Mouse (Mus musculus) kidney, adult 2 months (tissue): Measurements from ENCODE around the gene Gpr173. TPM values are rescaled to one million over a fixed set of nuclear protein-coding genes. Genes with fewer than 3 reads are reported as not detected.
"Not testable (repeated sequence)": the region's sequence is repeated elsewhere in the genome, so short reads cannot be mapped to it uniquely, and the experiment has no call there.

Experiments
- DNase-seq: peaks from one replicate; pipeline ENCODE4 v3.0.0; 2021
- H3K27ac ChIP-seq: fragments of 200-500 bp; 2 replicates; pipeline ENCODE4 v1.5.1; 2012; ENCODE audit warnings: low read depth, low read length, control low read depth, inconsistent platforms; ENCODE audit not compliant: insufficient read depth
- H3K27me3 ChIP-seq: fragments of 200-500 bp; replicated peaks from 2 replicates; pipeline ENCODE4 v1.6.1; 2012; ENCODE audit warnings: mild to moderate bottlenecking, moderate library complexity, low read length, inconsistent platforms; ENCODE audit not compliant: control insufficient read depth, insufficient read depth
- H3K36me3 ChIP-seq: fragments of 200-500 bp; 2 replicates; pipeline ENCODE4 v1.6.1; 2012; ENCODE audit warnings: mild to moderate bottlenecking, moderate library complexity, low read length, inconsistent platforms; ENCODE audit not compliant: control insufficient read depth, insufficient read depth
- H3K4me1 ChIP-seq: fragments of 200-500 bp; 2 replicates; pipeline ENCODE4 v1.6.1; 2011; ENCODE audit warnings: low read length; ENCODE audit not compliant: control insufficient read depth, insufficient read depth
- H3K4me3 ChIP-seq: fragments of 200-500 bp; 2 replicates; pipeline ENCODE4 v1.5.1; 2011; ENCODE audit warnings: mild to moderate bottlenecking, low read depth, low read length, control low read depth; ENCODE audit not compliant: insufficient read depth
- CTCF ChIP-seq: fragments of 200-500 bp; conservative IDR thresholded peaks from 2 replicates; pipeline ENCODE4 v1.5.1; 2011; ENCODE audit warnings: low read depth, mild to moderate bottlenecking, control low read depth, low read length, moderate library complexity, mixed read lengths; ENCODE audit not compliant: insufficient read depth, insufficient read length
- POLR2A ChIP-seq: fragments of 200-500 bp; IDR thresholded peaks from one replicate; pipeline ENCODE4 v1.6.1; 2011; ENCODE audit warnings: low read depth, low read length, control low read depth
- WGBS: fragments of 180-500 bp; shearing (Covaris S2); methylation state at CpG from one replicate; pipeline ENCODE4 v1.1.7; 2018; 5-methylcytosine and 5-hydroxymethylcytosine counted together
- polyA plus RNA-seq: library from polyadenylated mRNA; depleted of rRNA; stranded (reverse); fragments of >200 nt; gene quantifications from 2 replicates; pipeline ENCODE4 v1.2.3, GENCODE M21; 2012

Gpr173 gene
- polyA plus RNA-seq, 1 experiment, result 2.2 TPM

DNA sequence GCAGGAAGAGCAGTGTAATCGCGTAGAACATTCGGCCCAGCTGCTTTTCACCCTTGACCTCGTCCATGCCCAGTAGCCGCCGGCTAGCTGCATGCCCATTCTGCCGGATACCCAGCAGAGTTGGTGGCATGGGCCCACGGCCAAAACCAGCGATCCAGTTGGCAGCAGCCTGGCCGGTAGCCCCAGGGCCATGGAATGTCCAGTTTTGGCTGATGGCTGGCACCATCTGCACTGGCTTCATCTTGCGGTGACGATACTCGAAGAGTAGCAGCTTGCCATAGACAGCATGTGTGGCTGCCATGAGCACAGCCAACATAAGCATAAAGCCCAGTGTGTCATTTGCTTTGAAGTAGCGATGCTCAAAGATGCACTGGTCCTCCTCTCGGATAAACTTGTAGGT is 21.9 kb downstream of the Gpr173 start:
- TF ChIP-seq CTCF, result no peak
- no peak overlapping the region for H3K27ac ChIP-seq
- no peak for DNase-seq
- no peaks in the 10 kb centered on the region for H3K4me1 ChIP-seq
- WGBS, result 88% methylated on average over 15 of the region's 15 CpGs
- no peaks in the 10 kb centered on the region for H3K27me3 ChIP-seq
- H3K36me3 ChIP-seq, result no peaks in the 10 kb centered on the region
- H3K4me3 ChIP-seq, result no peak overlapping the region

DNA sequence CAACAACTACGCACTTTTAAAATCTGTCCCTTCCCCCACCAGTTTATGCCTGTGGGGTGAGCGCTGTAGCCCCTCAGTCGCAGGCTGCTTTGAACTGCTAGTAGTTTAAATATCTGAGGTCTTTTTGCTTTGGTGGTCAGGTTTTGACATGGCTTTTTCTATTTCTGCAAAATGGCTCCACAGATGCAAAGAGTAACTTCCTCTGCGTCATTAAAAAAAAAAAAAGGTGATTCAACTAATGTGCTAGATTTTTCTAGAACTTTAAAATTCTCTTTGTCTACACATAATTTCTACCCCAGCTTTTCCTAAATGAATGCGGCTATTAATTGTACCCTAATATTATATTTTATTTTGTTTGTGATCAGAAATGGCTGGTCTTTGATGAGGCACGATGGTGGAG is 25.6 kb downstream of the Gpr173 start:
- 19% methylated on average over 6 of the region's 6 CpGs for WGBS

GRCm38 (mm10) chrX:152342358-152342901 is 26.1 kb downstream of the Gpr173 start, which contains the start of gene Tspyl2:
Gene Tspyl2, minus strand, starts transcription at chrX:152342425.
- TF ChIP-seq CTCF (no peak), POLR2A (peak; percentile 70)
- Histone ChIP-seq H3K4me3 (peak within 1 kb of the TSS; percentile 87), H3K4me1 (0 out of 2 replicates have a peak, but pooled peaks cover 3% of the 10 kb centered on the region), H3K36me3 (no peaks in the 10 kb centered on the region), H3K27ac (peak within 1 kb of the TSS; percentile 71), H3K27me3 (no peaks in the 10 kb centered on the region)
- 2% methylated on average over 22 of the region's 27 CpGs for WGBS
- DNase-seq, result peak; percentile 96

More for the DNA sequence above, 25.6 kb downstream of the Gpr173 start:
- no peaks in the 10 kb centered on the region for H3K36me3 ChIP-seq
- no peak for DNase-seq
- TF ChIP-seq CTCF, result no peak
- TF ChIP-seq POLR2A, result no peak
- H3K4me1 ChIP-seq, result 0 out of 2 replicates have a peak, but pooled peaks cover 3% of the 10 kb centered on the region
- H3K27ac ChIP-seq, result peak overlapping the region; percentile 71
- H3K27me3 ChIP-seq, result no peaks in the 10 kb centered on the region
- peak overlapping the region; percentile 87 for H3K4me3 ChIP-seq

GRCm38 (mm10) chrX:152341496-152341895 is 27.0 kb downstream of the Gpr173 start:
- no peaks in the 10 kb centered on the region for H3K27me3 ChIP-seq
- H3K27ac ChIP-seq, result no peak overlapping the region
- no peak for DNase-seq
- peak overlapping the region; percentile 87 for H3K4me3 ChIP-seq
- no peak for TF ChIP-seq CTCF
- no peak for TF ChIP-seq POLR2A
- 21% methylated on average over 11 of the region's 11 CpGs for WGBS
- H3K36me3 ChIP-seq, result no peaks in the 10 kb centered on the region
- 0 out of 2 replicates have a peak, but pooled peaks cover 3% of the 10 kb centered on the region for H3K4me1 ChIP-seq

DNA sequence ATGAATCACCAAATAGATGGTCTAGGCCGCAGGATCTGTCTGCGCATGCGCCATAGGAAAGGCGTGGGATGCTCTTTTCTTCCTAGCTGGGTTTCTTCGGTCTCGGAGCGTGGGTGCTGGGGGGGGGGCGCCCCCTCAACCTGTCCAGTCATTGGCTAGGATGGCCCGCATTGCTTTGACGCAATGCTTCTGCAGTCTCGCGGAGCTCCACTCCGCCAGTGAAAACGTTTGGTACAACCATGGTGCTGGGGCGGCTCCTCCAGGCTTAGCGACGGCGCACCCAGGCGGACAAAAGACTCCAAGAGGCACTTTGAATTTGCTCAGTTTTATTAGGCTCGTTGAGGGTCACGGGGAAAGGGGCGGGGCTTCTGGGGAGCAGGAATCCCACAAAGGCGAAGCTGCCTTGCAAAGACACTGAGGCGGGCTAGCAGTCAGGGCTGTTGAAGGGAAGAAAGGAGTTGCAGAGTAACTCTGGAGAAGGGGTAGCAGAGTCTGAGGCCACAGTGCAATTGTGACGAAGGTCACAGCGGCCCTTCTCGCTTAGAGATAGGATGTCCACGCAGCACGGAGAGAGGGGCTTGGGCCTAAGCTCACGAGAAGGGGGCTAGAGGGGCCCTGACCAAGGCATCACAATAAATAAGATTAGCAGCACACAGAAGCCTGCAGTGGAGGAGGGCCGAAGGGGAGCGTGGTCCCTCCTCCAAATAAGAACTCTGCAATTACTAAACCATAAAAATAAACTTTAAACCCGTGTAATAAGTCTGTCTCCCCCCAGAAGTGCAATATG is 31.8 kb downstream of the Gpr173 start:
- Histone ChIP-seq H3K27me3 (no peaks in the 10 kb centered on the region), H3K4me1 (0 out of 2 replicates have a peak, but pooled peaks cover 3% of the 10 kb centered on the region), H3K27ac (peak overlapping the region; percentile 97), H3K36me3 (no peaks in the 10 kb centered on the region), H3K4me3 (peak overlapping the region; percentile 66)
- WGBS, result 3% methylated on average over 32 of the region's 33 CpGs
- no peak for TF ChIP-seq CTCF
- TF ChIP-seq POLR2A, result no peak
- DNase-seq, result peak; percentile 96

- WGBS, result 24% methylated on average over 4 of the region's 4 CpGs
- H3K36me3 ChIP-seq, DNase-seq, H3K27ac ChIP-seq, H3K4me1 ChIP-seq, H3K27me3 ChIP-seq: not testable (repeated sequence)
- H3K4me3 ChIP-seq, result peak overlapping the region; percentile 23; the same call in 1 of the 2 replicates
Measured at GRCm38 (mm10) chrX:152336123-152336522, 32.4 kb downstream of the Gpr173 start.

GRCm38 (mm10) chrX:152329400-152329799 is 39.1 kb downstream of the Gpr173 start:
- DNase-seq, H3K4me3 ChIP-seq, H3K27me3 ChIP-seq, H3K27ac ChIP-seq, H3K4me1 ChIP-seq, H3K36me3 ChIP-seq: not testable (repeated sequence)

GRCm38 (mm10) chrX:152327689-152328052 is 40.8 kb downstream of the Gpr173 start:
- H3K27ac ChIP-seq, result peak overlapping the region; percentile 9; the same call in 1 of the 2 replicates
- TF ChIP-seq CTCF, result no peak
- no peak for TF ChIP-seq POLR2A
- peak overlapping the region; percentile 95; the same call in 1 of the 2 replicates for H3K4me3 ChIP-seq
- no peaks in the 10 kb centered on the region for H3K36me3 ChIP-seq
- 8% methylated on average over 8 of the region's 8 CpGs for WGBS
- no peaks in the 10 kb centered on the region for H3K27me3 ChIP-seq
- no peaks in the 10 kb centered on the region for H3K4me1 ChIP-seq
- DNase-seq, result no peak
